Mouse (Mus musculus) gastrocnemius, postnatal 25 days (tissue): Measurements from ENCODE around the gene Gm17359. TPM values are rescaled to one million over a fixed set of nuclear protein-coding genes. Genes with fewer than 3 reads are reported as not detected.

Experiments used
- DNase-seq: peaks from one replicate; pipeline ENCODE4 v3.0.0; 2022
- total RNA-seq, 2 experiments: library from RNA; stranded (reverse); gene quantifications; 1 replicate in 1 of 2; 2 replicates in 1 of 2; pipeline ENCODE4 v1.2.3; 2021

Gm17359 gene
- total RNA-seq, 2 experiments from 2014 or later = not detected

GRCm38 (mm10) chr3:79478880-79479279, 142.4 kb downstream of the Gm17359 start:
- no peak for DNase-seq

- DNase-seq = no peak
These were observed 148.0 kb downstream of the Gm17359 start for GRCm38 (mm10) chr3:79484286-79485063.

- no peak for DNase-seq
These were observed 151.6 kb downstream of the Gm17359 start for GRCm38 (mm10) chr3:79488025-79488424.

- no peak for DNase-seq
These were observed 153.6 kb downstream of the Gm17359 start for GRCm38 (mm10) chr3:79490102-79490501.

- DNase-seq = no peak
These were observed 155.2 kb downstream of the Gm17359 start for GRCm38 (mm10) chr3:79491614-79492013.

- DNase-seq = no peak
These were observed 156.6 kb downstream of the Gm17359 start for GRCm38 (mm10) chr3:79493064-79493463.

GRCm38 (mm10) chr3:79494028-79494427, 157.6 kb downstream of the Gm17359 start:
- no peak for DNase-seq

- no peak for DNase-seq
These were observed 158.7 kb downstream of the Gm17359 start for GRCm38 (mm10) chr3:79495151-79495550.

GRCm38 (mm10) chr3:79496668-79497067, 160.2 kb downstream of the Gm17359 start:
- no peak for DNase-seq

- no peak for DNase-seq
These were observed 163.8 kb downstream of the Gm17359 start for GRCm38 (mm10) chr3:79500279-79500678.

- DNase-seq = no peak
These were observed 164.8 kb downstream of the Gm17359 start for GRCm38 (mm10) chr3:79501166-79501728.

Other genes starting within 250 kb of the Gm17359 start
- 10 to 100 TPM; 13.5 to 20.6 TPM for gene Rapgef2, start 50.1 kb upstream of the Gm17359 start, total RNA-seq
- gene Fnip2, start 231.1 kb downstream of the Gm17359 start, total RNA-seq = 1 to 10 TPM; 3.9 to 4.4 TPM